ENCODE assay signal across 8 mouse cellular contexts in the genomic region with DNA sequence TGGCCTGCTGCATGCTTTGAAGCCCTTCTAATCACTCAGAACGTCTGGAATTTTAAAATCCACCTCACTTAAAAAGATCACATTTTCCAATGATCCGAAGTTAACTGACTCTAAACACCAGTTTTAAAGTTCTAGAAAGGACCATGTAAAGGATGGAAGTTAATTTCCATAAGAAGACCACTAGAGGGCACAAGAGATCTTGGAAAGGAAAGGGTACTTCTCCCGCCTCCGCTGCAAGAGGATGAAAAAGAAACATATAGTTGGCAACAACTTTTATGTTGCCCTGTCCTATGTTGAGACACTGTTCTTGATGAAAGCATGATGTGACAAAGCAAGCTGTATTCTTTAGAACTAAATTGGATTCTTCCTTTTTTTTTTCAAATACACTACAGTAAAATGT. TPM values are rescaled to one million over a fixed set of nuclear protein-coding genes. Genes with fewer than 3 reads are reported as not detected.
DNase-seq lines count a peak whose midpoint lies in the region; ATAC-seq and TF ChIP-seq lines count a peak whose summit lies in the region.

No protein-coding gene starts in this region.

- peak; percentile 72; the same call in 1 of the 2 replicates for ATAC-seq in neural tube, embryonic 15.5 days (ENCODE audit: low FRiP score)

- peak; percentile 87 for TF ChIP-seq CTCF in heart, adult 2 months (IDR thresholded peaks at IDR 0.05)

- H3K4me2 ChIP-seq in neural tube, embryonic 15.5 days = no peak overlapping the region

- no peak for TF ChIP-seq EP300 in heart, adult 2 months (IDR thresholded peaks at IDR 0.05; ENCODE audit: insufficient read depth, low read depth, low read length)

- H3K79me2 ChIP-seq in heart, adult 2 months (replicated peaks; ENCODE audit: control insufficient read depth, insufficient read depth, low read length) = no peaks in the 10 kb centered on the region

- no peaks in the 10 kb centered on the region for H3K36me3 ChIP-seq in heart, adult 2 months (ENCODE audit: control insufficient read depth, insufficient read depth, low read length)
- H3K36me3 ChIP-seq in neural tube, embryonic 15.5 days = no peaks in the 10 kb centered on the region

- no peaks in the 10 kb centered on the region for H3K9me3 ChIP-seq in neural tube, embryonic 15.5 days (replicated peaks)

- no peak overlapping the region for H3K27ac ChIP-seq in heart, adult 2 months
- H3K27ac ChIP-seq in neural tube, embryonic 15.5 days (replicated peaks) = no peak overlapping the region

- H3K4me3 ChIP-seq in heart, adult 2 months = no peak overlapping the region
- H3K4me3 ChIP-seq in neural tube, embryonic 15.5 days (replicated peaks) = no peak overlapping the region

- no peaks in the 10 kb centered on the region for H3K4me1 ChIP-seq in heart, adult 2 months (ENCODE audit: control insufficient read depth, insufficient read depth, low read length)
- no peaks in the 10 kb centered on the region for H3K4me1 ChIP-seq in neural tube, embryonic 15.5 days

- WGBS in heart, adult 2 months = 11% methylated on average over 4 of the region's 4 CpGs
- WGBS in neural tube, embryonic 15.5 days = 12% methylated on average over 4 of the region's 4 CpGs

- no peaks in the 10 kb centered on the region for H3K27me3 ChIP-seq in heart, adult 2 months (ENCODE audit: control insufficient read depth, insufficient read depth, low read length)
- no peaks in the 10 kb centered on the region for H3K27me3 ChIP-seq in neural tube, embryonic 15.5 days (replicated peaks)

- no peak for TF ChIP-seq POLR2A in heart, adult 2 months (IDR thresholded peaks at IDR 0.05; ENCODE audit: insufficient read depth, low read depth, low read length)

- H3K9ac ChIP-seq in heart, adult 2 months (ENCODE audit: low read depth, low read length) = no peak overlapping the region
- no peak overlapping the region for H3K9ac ChIP-seq in neural tube, embryonic 15.5 days (replicated peaks)

- no peak for DNase-seq in heart, adult 2 months
- DNase-seq in heart, adult 11 months = no peak
- no peak for DNase-seq in neural tube, embryonic 10.5 days (ENCODE audit: extremely low spot score, low spot score)
- DNase-seq in forelimb bud, embryonic 11.5 days (ENCODE audit: low read depth, low spot score) = peak; percentile 43
- peak; percentile 75 for DNase-seq in retina, postnatal 1 day
- DNase-seq in thymus, postnatal 4 days = no peak
- no peak for DNase-seq in spleen, postnatal 14 days (ENCODE audit: low spot score in 2 of 2)

- intact Hi-C loops in heart, adult 2 months (cut with DNase I) = loop anchor here (1.0 to 10.0 kb wide), 4 partner anchors 258 to 655 kb away; no protein-coding TSS in a partner anchor

RNA-seq across cellular contexts. Expression of a gene that starts 22.6 kb away (rescaled TPM):
- 10 to 100 TPM; 17.2 to 20.0 TPM for total RNA-seq in heart, adult 2 months (2021)
- 3.8 and 6.0 TPM in 2 replicates for polyA plus RNA-seq in heart, adult 2 months (2012; rRNA removed)
- polyA plus RNA-seq in neural tube, embryonic 15.5 days (2015; fragmentation: Nextera tagmentation; extraction: Ambion mirVana) = 18.8 and 22.7 TPM in 2 replicates

RNA-seq across cellular contexts. Expression of a gene that starts 22.9 kb away (rescaled TPM):
- 1 to 10 TPM; 1.4 to 1.7 TPM for total RNA-seq in heart, adult 2 months (2021)
- 1.5 and 2.8 TPM in 2 replicates for polyA plus RNA-seq in heart, adult 2 months (2012; rRNA removed)
- polyA plus RNA-seq in neural tube, embryonic 15.5 days (2015; fragmentation: Nextera tagmentation; extraction: Ambion mirVana) = 2.7 and 3.4 TPM in 2 replicates

RNA-seq across cellular contexts. Expression of a gene that starts 55.6 kb away (rescaled TPM):
- total RNA-seq in heart, adult 2 months (2021) = 10 to 100 TPM; 89.9 to 95.3 TPM
- polyA plus RNA-seq in heart, adult 2 months (2012; rRNA removed) = 51.3 and 91.4 TPM in 2 replicates
- polyA plus RNA-seq in neural tube, embryonic 15.5 days (2015; fragmentation: Nextera tagmentation; extraction: Ambion mirVana) = 130 and 140 TPM in 2 replicates

Comparison
In these comparisons a context has a peak if more than half of its experiments do, and no peak if none do; other contexts are left out.
1. DNase-seq: peak in forelimb bud, embryonic 11.5 days (single experiment) and retina, postnatal 1 day (single experiment); none in heart, adult 2 months (0 of 2), heart, adult 11 months (single experiment), neural tube, embryonic 10.5 days (single experiment), thymus, postnatal 4 days (single experiment) and spleen, postnatal 14 days (0 of 2).